Mouse (Mus musculus) cerebellum, adult (tissue): ENCODE measurements around the gene Lsp1.

Experiments used
- ATAC-seq: cut with Nextera tagmentation; 2 replicates; pipeline ENCODE4 v1.9.2; 2017; ENCODE audit warnings: mild to moderate bottlenecking, moderate library complexity, mixed read lengths; ENCODE audit not compliant: insufficient number of reproducible peaks, low FRiP score, low TSS enrichment

The Lsp1 gene

DNA sequence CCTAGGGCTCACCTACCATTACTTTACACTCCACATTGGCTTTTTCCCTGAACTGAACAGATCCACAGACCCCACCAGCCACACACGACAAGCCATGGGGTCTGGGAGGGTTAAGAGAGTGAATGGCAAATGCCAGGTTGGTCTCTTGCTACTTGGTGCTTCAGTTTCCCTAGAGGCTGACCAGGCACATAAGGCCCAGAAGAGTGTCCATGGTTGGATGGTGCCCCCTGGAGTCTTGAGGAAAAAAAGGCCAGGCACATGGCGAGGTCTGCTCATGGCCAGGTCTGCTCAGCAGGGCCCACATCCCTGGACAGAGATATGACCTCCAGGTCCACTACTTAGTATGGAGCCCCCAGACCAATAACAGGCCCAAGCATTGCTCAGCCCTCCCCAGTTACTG, 37.2 kb downstream of the Lsp1 start:
- no peak; the same call in 1 of the 2 replicates for ATAC-seq

DNA sequence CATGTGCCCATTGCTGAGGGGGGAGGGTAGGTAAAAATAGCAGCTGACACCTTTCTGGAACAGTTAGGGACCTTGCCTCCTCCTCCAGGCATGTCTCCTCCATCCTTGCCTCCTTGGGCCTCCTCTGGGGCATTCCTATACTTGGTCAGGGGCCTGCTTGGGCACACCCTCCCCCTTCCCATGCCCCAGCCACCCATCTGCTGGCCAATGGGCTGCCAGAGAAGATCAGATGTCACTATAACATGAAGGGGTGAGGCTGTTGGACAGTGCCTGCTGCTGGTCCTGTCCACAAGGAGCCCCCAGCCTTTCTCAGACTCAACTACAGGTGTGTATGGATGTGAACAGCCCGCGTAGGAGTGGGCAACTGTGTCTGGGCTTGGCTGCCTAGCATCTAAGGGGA, 38.0 kb downstream of the Lsp1 start, which contains the start of gene Tnnt3:
Gene Tnnt3 (plus strand): TSS at position 262 of the 400 bp plus-strand sequence.
- ATAC-seq, result no peak

DNA sequence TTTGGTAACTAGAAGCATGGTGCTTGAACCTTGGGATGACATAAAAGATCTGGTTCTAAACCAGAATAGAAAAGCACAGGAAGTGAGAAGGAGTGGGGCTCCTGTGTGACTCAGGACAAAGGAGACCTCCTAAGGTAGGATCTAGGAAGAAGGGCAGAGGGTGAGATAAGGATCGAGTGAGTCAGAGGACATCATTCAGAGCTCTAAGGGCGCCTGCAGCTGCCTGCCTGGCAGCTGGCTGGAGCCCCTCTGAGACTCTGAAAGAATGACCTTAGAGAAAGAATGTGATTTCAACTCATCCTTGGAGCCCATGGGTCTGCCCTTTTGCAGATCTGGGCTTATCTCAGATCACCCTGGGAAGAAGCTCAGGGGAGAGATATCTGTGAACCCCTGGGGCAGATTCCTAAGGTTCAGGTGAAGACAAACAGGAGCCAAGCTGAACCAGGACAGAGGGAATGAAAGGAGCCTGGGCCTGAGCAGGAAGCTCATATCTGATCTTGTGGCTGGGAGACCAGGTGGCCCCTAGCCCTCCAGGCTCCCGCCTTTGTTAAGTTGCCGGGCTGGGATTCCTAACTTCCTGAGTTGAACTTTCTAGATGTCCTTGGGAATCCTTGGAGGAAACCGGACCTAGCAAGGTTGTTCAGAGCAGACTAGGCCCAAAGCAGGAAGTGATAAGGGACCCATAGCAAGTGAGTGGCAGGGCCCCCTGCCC, 38.6 kb downstream of the Lsp1 start:
- no peak for ATAC-seq

GRCm38 (mm10) chr7:142500032-142500431, 39.4 kb downstream of the Lsp1 start:
- ATAC-seq, result no peak

GRCm38 (mm10) chr7:142503206-142503605, 42.6 kb downstream of the Lsp1 start:
- ATAC-seq, result no peak

DNA sequence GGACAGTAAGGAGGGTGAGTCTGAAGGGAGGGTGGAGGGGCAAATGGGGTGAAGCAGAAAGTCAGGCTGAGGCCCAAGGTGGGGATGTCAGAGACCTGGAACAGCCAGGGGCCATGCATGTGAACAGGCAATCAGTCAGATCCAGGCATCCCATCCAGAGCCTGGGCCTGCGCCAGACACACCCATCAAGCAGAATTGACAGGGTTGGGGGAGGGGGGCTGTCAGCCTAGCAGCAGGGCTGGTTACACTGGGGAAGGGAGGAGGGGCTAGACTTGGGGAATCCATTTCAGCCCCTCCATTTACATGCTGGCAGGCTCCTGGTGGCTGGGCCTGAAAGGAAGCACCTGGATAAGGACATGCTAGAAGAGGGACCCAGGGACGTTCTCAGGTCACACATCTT, 45.3 kb downstream of the Lsp1 start:
- ATAC-seq, result no peak

- ATAC-seq, result no peak
Measured at GRCm38 (mm10) chr7:142506501-142506900, 45.9 kb downstream of the Lsp1 start.

- ATAC-seq, result no peak
Measured at GRCm38 (mm10) chr7:142507453-142507852, 46.8 kb downstream of the Lsp1 start.

GRCm38 (mm10) chr7:142509518-142509917, 48.9 kb downstream of the Lsp1 start:
- ATAC-seq, result no peak

DNA sequence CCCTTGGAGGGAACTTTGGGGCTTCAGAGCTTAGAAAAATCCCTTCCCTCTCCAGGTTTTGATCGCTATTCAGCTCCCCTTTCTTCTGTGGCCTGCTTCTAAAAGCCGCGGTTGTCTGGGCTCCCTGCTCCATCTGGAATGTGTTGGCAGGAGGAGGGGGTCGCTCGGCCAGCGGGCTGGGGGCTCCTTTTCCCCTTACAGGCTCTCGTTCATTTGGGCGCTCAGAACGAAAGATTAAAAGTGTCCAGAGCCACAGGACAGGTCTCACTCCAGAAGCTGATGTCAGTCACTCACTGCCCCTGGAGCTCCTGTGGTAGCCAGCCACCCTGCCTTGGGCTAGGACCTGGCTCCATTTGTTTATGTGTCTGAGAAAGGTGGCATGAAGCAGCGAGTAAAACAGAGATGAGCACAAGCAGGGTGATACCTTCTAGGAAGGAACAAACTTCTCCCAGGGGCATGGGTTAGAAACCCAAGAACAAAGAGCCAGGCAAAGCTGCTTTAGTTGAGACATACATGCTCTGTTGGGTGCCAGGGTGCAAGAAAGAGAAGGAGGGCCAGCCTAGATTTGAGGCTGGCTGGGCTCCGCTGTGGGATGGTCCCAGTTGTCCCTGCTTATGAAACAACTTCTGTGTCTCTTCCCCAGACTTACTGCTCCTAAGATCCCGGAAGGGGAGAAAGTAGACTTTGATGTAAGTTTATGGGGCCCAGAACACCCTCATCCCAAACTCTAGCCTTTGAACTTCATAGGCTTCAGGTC, 49.6 kb downstream of the Lsp1 start:
- no peak for ATAC-seq

GRCm38 (mm10) chr7:142514048-142514447, 53.4 kb downstream of the Lsp1 start:
- no peak for ATAC-seq

DNA sequence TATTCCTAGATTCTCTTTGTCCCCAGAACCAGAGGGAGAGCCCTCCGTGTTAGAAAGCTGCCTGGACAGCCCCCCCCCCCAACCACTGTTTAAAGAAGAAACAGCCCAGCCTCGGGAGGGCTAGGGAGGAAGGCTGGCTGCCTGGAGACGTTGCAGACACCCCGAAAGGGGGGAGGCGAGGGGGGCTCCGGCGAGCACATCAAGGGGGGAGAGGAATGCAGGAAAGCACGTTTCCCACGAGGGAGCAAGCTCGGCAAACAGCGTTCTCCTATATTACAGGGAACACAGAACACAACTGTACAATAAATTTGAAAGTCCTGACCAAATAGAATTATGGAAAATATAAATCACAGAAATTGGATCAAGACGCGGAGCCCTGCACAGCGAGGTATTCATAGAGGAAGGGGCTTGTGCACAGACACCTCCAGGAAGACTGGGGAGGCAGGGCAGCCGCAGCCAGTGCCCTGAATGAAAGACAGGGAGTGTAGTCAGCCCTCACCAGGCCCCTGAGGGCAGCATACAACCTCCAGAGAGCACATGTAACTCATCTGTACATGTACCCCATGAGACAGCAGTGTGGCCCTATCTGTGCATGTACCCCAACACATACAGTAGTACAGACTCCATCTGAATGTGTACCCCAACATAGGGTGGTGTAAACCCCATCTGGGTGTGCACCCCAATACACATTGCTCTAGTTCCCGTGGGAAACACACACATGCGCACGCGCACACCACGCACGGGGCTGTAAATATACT, 55.8 kb downstream of the Lsp1 start:
- ATAC-seq, result no peak

GRCm38 (mm10) chr7:142517531-142517930, 56.9 kb downstream of the Lsp1 start:
- ATAC-seq, result no peak

- ATAC-seq, result no peak
Measured at GRCm38 (mm10) chr7:142520331-142520730, 59.7 kb downstream of the Lsp1 start.

DNA sequence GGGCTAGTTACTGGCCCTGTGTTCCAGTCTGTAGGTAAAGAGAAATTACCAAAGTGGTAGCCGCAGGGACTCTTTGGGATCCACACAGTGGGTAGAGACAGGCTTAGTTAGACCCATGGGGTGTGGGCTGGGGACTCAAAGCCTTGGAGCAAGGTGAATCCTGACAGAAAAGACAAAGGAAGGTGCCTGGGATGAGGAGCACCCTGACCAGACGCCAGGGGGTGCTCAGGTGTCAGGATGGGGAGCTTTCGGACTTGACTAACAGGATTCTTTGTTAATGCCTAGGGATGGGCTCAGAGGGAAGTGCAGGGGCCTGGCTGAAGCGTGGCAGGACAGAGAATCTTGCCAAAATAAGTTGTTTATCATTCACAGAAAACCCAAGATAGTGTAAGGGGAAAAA, 61.7 kb downstream of the Lsp1 start:
- ATAC-seq, result no peak

DNA sequence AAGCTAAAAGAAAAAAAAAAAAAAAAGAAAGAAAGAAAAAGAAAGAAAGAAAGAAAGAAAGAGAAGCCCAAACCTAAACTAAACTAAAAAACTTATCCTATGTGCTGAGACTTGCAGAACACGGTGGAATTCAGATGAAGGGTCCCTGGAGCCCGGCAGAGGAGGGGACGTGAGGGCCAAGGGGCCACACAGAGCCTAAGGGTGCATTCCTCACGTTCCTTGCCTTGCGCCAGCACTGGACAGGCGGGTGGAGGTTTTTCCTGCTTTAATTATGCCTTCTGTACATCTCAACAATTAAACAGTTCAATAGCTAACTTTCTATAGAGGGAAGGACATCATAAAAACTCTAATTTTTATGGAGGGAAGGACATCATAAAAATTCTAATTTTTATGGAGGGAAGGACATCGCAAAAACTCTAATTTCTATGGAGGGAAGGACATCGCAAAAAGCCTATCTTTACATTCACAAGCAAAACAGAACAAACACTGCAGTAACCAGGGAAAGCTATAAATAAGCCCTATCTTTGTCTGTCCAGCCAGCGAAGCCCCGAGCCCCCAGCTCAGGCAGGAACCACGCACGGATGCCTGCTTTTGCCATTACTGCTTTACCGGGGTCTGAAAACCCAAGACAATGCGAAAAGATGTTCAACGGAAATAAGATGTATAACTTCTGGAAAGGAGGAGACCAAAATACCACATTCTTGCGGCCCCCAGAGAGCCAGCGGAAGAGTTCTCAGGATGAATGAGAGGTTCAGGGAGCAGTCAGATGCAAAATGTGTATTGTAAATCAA, 62.8 kb downstream of the Lsp1 start:
- ATAC-seq, result no peak

- no peak for ATAC-seq
Measured at GRCm38 (mm10) chr7:142525342-142526178, 65.0 kb downstream of the Lsp1 start.

DNA sequence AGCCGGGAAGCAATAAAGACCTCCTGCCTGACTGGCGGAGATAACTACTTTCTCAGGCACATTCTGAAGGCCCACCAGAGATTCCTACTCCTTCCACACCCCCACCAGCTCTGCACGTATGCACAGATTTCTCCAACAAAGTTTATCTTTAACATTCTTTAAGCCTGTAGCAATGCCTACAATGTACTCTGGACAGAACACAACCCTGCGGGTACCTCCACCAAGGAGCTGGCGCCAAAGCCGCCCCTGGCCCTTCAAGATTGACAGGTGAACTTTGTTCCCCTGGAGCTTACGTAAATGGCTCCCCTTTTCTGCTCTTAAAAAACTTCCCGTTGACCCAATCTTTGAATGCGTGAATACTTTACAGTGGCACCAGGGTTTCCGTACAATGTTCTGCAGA, 68.7 kb downstream of the Lsp1 start:
- ATAC-seq, result no peak

- no peak for ATAC-seq
Measured at GRCm38 (mm10) chr7:142531973-142532521, 71.4 kb downstream of the Lsp1 start.
